Mouse (Mus musculus) midbrain, embryonic 14.5 days (tissue): ENCODE data around the gene Col2a1. TPM values are rescaled to one million over a fixed set of nuclear protein-coding genes. Genes with fewer than 3 reads are reported as not detected.

ENCODE experiments used
- ATAC-seq: fragments of 200-750 bp; cut with Nextera tagmentation; 2 replicates; pipeline ENCODE4 v1.8.0; 2017; ENCODE audit warnings: moderate number of reproducible peaks, moderate library complexity; ENCODE audit not compliant: low FRiP score, low TSS enrichment
- DNase-seq: peaks from one replicate; pipeline ENCODE4 v3.0.0-alpha.2; 2015
- H3K27ac ChIP-seq: fragments of 300-500 bp; sonication (generic); replicated peaks from 2 replicates; pipeline ENCODE4 v1.5.1; 2014; ENCODE audit warnings: mild to moderate bottlenecking, low read depth, low read length, moderate library complexity
- H3K27me3 ChIP-seq: fragments of 300-500 bp; sonication (generic); 2 replicates; pipeline ENCODE4 v1.6.1; 2014; ENCODE audit warnings: low read length, control low read depth, mixed read lengths; ENCODE audit not compliant: control insufficient read depth, insufficient read depth
- H3K36me3 ChIP-seq: fragments of 300-500 bp; sonication (generic); 2 replicates; pipeline ENCODE4 v1.6.1; 2014; ENCODE audit warnings: low read length, control low read depth; ENCODE audit not compliant: control insufficient read depth, insufficient read depth
- H3K4me1 ChIP-seq: fragments of 300-500 bp; sonication (generic); 2 replicates; pipeline ENCODE4 v1.6.1; 2014; ENCODE audit warnings: mild to moderate bottlenecking, antibody characterized with exemption, low read length, control low read depth; ENCODE audit not compliant: control insufficient read depth, insufficient read depth
- H3K4me2 ChIP-seq: fragments of 300-500 bp; sonication (generic); 2 replicates; pipeline ENCODE4 v1.6.1; 2014; ENCODE audit warnings: mild to moderate bottlenecking, low read length, moderate library complexity
- H3K4me3 ChIP-seq: fragments of 300-500 bp; sonication (generic); replicated peaks from 2 replicates; pipeline ENCODE4 v1.5.1; 2014; ENCODE audit warnings: low read depth, low read length
- H3K9ac ChIP-seq: fragments of 300-500 bp; sonication (generic); replicated peaks from 2 replicates; pipeline ENCODE4 v1.6.1; 2014; ENCODE audit warnings: mild to moderate bottlenecking, low read length, moderate library complexity
- H3K9me3 ChIP-seq: fragments of 300-500 bp; sonication (generic); 2 replicates; pipeline ENCODE4 v1.6.1; 2016; ENCODE audit warnings: low read length, control low read depth, mixed read lengths; ENCODE audit not compliant: control insufficient read depth
- WGBS: fragments of 180-500 bp; shearing (Covaris S2); extraction: QIAGEN DNeasy Blood & Tissue Kit; methylation state at CpG from one replicate; pipeline ENCODE4 v1.1.7; 2014; 5-methylcytosine and 5-hydroxymethylcytosine counted together
- polyA plus RNA-seq: library from polyadenylated mRNA; unstranded; fragments of >200 nt; fragmentation: Nextera tagmentation; extraction: Ambion mirVana; gene quantifications from 2 replicates; pipeline ENCODE4 v1.2.1, GENCODE M21; 2014

Col2a1 gene
- polyA plus RNA-seq, 1 experiment from 2014 or later, result 45.2 TPM

DNA sequence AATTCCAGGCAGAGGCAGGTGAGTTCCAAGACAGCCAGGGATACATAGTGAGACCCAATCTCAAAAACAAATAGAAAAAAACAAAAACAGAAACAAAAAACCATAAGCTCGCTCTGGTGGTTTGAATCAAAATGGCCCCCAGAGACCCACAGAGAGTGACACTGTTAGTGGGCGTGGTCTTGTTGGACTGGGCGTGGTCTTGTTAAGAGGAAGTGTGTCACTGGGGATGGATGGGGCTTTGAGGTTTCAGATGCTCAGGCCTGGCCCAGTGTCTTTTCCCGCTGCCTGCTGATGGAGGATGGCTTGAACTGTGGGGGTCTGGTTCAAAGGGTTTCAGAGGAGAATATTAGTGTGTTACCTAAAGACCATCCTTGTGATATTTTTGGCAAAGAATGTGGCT is 13.4 kb upstream of the Col2a1 start:
- no peak for DNase-seq
- Histone ChIP-seq H3K4me3 (no peak overlapping the region), H3K9me3 (no peaks in the 10 kb centered on the region), H3K36me3 (no peaks in the 10 kb centered on the region), H3K27ac (no peak overlapping the region), H3K27me3 (no peaks in the 10 kb centered on the region), H3K9ac (no peak overlapping the region), H3K4me2 (no peak overlapping the region), H3K4me1 (no peaks in the 10 kb centered on the region)
- WGBS, result 90% methylated on average over 4 of the region's 4 CpGs
- ATAC-seq, result no peak

DNA sequence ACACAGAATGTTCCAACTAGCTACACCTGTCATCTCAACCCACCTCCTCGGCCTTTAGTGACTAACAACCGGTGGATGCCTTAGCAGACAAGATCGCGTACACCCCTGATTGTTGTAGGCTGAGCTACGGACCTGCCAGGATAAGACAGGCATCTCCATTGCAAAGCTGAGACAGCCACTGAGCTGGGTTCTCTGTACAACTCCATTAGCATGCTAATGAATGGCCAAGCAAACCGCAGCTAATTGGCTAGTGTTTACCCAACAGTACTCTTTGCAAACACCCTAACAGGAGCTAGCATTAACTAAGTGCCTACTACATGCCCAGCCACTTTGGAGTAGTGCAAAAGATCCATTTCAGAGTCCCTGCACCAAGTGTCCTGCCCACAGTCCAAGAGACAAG is 8.3 kb upstream of the Col2a1 start:
- H3K9me3 ChIP-seq, result no peaks in the 10 kb centered on the region

DNA sequence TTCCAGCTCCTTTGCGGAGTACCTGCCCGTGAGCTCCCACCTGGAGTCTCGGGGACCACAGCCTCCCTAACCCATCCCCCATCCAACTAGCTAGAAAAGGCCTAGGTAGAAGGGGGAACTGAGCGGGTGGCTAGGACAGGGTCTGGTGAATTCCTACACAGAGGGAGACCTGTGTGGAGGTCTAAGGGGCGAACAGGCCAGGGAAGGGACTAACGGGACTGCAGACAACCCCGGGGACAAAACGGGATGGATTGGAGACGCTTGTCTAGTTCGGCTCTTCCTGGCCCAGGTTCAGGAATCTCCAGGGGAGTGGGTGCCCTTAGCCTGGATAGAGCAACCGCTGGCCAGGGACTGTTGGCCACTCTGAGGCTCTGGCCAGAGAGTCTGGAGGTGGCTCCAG is 686 bp upstream of the Col2a1 start:
- Histone ChIP-seq H3K27me3 (peaks cover 13% of the 10 kb centered on the region), H3K4me2 (peak overlapping the region; percentile 90), H3K27ac (no peak overlapping the region), H3K4me1 (peaks cover 47% of the 10 kb centered on the region), H3K36me3 (no peaks in the 10 kb centered on the region), H3K9ac (no peak overlapping the region; the same call in 1 of the 2 replicates), H3K4me3 (peak overlapping the region; percentile 42; the same call in 1 of the 2 replicates), H3K9me3 (no peaks in the 10 kb centered on the region)
- no peak for ATAC-seq
- DNase-seq, result no peak
- 9% methylated on average over 11 of the region's 11 CpGs for WGBS

More for the DNA sequence above, 8.3 kb upstream of the Col2a1 start:
- H3K4me2 ChIP-seq, result no peak overlapping the region
- H3K36me3 ChIP-seq, result no peaks in the 10 kb centered on the region
- ATAC-seq (no peak), DNase-seq (no peak)
- H3K4me3 ChIP-seq, result no peak overlapping the region
- no peak overlapping the region for H3K9ac ChIP-seq
- H3K4me1 ChIP-seq, result no peaks in the 10 kb centered on the region
- no peaks in the 10 kb centered on the region for H3K27me3 ChIP-seq
- 57% methylated on average over 6 of the region's 6 CpGs for WGBS
- H3K27ac ChIP-seq, result no peak overlapping the region

DNA sequence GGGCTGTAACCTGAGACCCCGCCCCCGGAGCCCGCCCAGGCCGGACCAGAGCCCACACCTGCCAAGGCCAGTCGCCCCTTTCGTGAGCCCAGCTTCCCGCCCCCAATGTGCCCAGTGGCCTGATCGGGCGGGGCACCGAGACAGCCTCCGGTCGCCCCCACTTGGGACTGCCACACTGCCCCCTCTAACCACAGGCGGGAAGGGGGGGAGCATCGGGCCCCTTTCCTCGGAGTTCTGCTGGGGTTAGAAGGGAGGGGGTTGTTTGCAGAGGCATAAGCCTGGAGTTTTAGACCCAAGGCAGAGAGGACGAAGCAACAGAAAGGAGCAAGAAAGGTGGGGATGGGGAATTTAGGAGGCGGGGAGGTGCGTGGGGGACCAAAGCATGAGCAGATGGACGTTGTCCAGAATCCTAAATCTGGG is 255 bp upstream of the Col2a1 start:
- Histone ChIP-seq H3K9me3 (no peaks in the 10 kb centered on the region), H3K27me3 (peaks cover 13% of the 10 kb centered on the region), H3K4me2 (peak overlapping the region; percentile 90), H3K4me3 (peak overlapping the region; percentile 42), H3K4me1 (peaks cover 51% of the 10 kb centered on the region), H3K27ac (peak overlapping the region; percentile 86), H3K36me3 (no peaks in the 10 kb centered on the region), H3K9ac (peak overlapping the region; percentile 66)
- ATAC-seq (peak; percentile 18; the same call in 1 of the 2 replicates), DNase-seq (no peak)
- under 1% methylated on average over 19 of the region's 19 CpGs for WGBS

DNA sequence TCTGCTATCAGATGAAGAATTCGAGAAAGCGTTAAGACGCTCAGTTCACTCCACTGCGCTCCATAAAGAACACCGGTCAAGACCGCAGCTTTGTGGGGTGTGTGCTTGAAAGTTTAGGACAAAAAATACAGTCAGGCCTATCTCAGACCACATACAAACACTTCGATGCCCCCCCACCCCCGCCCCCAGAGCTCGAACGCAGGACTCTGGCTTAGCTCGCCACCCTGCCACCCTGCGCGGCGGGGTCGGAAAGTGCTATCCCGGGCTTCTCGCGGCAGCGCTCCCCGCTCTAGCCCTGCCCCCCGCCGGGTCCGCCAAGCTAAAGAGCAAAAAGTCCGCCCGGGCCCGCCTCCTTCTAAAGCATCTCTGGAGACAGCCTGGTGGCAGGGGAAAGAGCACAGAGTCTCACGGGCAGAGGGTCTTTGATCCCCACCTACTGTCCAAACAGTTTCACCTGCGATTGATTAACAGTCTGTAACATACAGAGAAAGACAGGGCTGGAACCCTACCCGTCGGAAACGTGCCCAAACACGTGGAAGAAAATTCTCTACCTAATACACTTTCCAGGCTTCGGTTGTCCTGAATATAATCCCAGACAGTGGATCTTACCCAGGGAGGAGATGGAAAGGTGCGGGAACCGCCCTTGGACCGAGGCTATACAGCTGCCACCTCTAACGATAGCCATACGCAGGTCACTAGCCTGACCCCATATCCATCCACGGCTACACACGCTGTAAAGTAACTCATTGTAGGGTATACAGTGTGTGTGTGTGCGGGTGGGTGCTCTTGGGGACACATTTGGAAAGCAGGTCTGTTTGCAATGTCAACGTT is 1.3 kb downstream of the Col2a1 start:
- ATAC-seq, result no peak

DNA sequence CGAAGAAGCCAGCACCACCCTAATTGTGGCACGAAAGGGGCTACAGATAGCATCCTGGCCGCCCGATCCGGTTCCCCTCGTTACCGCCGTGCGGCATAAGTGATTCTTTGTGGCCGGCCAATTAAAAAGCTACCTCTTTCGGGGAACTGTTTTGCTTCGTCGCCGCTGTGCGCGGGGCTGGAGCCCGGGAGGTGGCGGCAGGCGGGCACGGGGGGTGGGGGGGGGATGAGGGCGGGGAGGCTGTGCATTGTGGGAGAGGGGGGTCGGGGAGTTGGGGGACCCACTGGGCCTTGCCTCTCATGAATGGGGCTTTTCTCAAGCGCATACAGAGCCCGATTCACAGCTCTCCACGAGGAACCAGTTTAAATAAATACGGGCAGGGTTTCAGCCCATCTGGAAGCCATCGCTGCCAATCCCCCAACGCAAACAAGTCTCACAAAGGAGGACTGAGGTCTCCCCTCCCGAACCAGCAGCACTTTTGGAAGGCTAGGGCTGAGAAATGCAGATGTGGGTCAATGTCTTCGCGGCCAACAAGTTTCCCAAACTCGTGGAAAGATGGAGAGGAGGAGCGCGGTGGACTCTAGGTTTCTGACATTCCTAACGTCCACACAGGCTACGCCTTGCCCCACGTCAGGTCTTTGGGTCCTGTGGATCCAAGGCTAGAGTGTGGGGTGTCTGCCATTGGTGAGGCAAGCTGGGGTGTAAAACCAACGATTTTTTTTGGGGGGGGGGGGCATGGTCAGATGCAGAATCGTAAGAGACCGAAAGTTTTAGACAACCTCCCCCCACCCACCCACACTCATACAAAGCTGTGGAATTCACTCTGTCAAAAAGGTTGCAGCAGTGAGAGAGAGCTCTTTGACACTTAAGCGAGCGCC is 2.1 kb downstream of the Col2a1 start:
- Histone ChIP-seq H3K27me3 (peaks cover 13% of the 10 kb centered on the region), H3K9me3 (no peaks in the 10 kb centered on the region), H3K4me1 (peaks cover 56% of the 10 kb centered on the region), H3K36me3 (no peaks in the 10 kb centered on the region), H3K9ac (peak overlapping the region; percentile 66), H3K27ac (peak overlapping the region; percentile 86), H3K4me3 (peak overlapping the region; percentile 42), H3K4me2 (peak overlapping the region; percentile 90)
- peak; percentile 79 for DNase-seq
- WGBS, result under 1% methylated on average over 42 of the region's 42 CpGs
- ATAC-seq, result peak; percentile 47

More for the DNA sequence above, 1.3 kb downstream of the Col2a1 start:
- Histone ChIP-seq H3K36me3 (no peaks in the 10 kb centered on the region), H3K27ac (peak overlapping the region; percentile 86), H3K4me1 (peaks cover 56% of the 10 kb centered on the region), H3K27me3 (peaks cover 13% of the 10 kb centered on the region), H3K4me3 (peak overlapping the region; percentile 42), H3K9ac (peak overlapping the region; percentile 66), H3K9me3 (no peaks in the 10 kb centered on the region), H3K4me2 (peak overlapping the region; percentile 90)
- DNase-seq, result peak; percentile 74
- WGBS, result under 1% methylated on average over 42 of the region's 42 CpGs

DNA sequence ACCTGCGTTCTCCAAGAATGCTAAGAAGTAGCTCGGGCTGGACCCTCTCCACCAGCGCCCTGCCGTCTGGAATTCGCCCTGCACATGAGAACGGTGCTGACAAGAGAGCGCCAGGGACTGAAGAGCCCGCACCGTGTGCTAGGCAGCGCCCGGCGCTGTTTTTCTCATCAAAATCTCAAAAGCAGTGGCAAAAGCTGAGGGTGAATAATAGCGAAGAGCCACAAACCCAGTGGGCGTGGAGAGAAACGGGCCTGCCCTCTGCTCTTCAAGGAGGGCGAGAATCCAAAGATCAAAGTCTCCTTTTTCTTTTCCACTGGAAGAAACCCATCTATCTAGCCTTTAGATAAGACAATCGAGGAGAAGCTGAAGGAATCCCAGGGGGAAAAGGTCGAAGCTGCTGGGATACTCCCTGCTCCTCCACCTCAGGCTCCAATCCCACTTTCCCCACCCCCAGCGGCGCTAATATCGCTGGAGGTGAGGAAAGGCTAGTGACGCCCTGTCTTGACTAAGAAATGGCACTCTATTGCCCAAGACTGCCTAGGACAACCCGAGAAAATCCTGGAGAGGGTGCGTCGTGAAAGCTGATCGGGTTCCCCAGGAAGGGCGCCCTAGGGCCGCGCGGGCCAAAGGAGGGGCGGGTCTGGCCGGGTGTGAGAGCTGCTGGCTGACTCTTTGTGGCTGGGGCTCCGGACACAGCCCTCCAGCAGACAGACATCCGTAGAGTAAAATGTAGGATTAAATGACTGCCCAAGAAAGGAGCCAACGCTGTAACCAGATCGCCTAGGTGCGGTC is 3.0 kb downstream of the Col2a1 start:
- Histone ChIP-seq H3K36me3 (no peaks in the 10 kb centered on the region), H3K4me1 (peaks cover 56% of the 10 kb centered on the region), H3K27ac (peak overlapping the region; percentile 86), H3K9me3 (no peaks in the 10 kb centered on the region), H3K4me2 (peak overlapping the region; percentile 90), H3K9ac (peak overlapping the region; percentile 66), H3K4me3 (peak overlapping the region; percentile 42), H3K27me3 (peaks cover 13% of the 10 kb centered on the region)
- ATAC-seq, result peak; percentile 18; the same call in 1 of the 2 replicates
- DNase-seq, result peak; percentile 72
- WGBS, result 1% methylated on average over 37 of the region's 37 CpGs

DNA sequence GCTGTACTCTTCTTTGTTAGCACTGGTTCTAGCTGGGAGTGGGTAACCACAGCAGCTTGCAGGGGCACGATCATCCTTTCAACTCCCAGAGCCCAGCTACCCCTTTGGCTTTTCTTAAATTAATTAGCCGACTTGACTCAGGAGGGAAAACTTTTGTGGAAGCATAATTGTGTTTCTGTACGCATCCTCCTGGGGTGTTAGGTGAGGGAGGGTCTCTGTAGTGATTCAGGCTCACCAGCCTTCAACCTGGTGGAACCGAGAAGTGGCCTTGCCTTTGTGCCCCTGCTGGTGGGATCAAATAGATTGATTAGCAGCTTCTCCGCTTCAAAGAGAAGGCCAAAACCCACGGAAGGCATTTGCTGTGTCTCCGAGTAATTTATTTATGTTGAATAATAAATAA is 4.5 kb downstream of the Col2a1 start:
- no peak for ATAC-seq
- WGBS, result 17% methylated on average over 7 of the region's 7 CpGs
- Histone ChIP-seq H3K9ac (no peak overlapping the region), H3K9me3 (no peaks in the 10 kb centered on the region), H3K27me3 (peaks cover 13% of the 10 kb centered on the region), H3K4me1 (peaks cover 55% of the 10 kb centered on the region), H3K4me2 (peak overlapping the region; percentile 90; the same call in 1 of the 2 replicates), H3K36me3 (no peaks in the 10 kb centered on the region), H3K27ac (no peak overlapping the region), H3K4me3 (no peak overlapping the region)
- DNase-seq, result peak; percentile 38
